Mouse (Mus musculus) large intestine, adult 2 months (tissue): ENCODE results near the gene Krtap5-2. TPM values are rescaled to one million over a fixed set of nuclear protein-coding genes. Genes with fewer than 3 reads are reported as not detected.
A peak's percentile ranks its signal among the peaks of the same experiment; 100 is the strongest.
"Not testable (repeated sequence)": the region's sequence is repeated elsewhere in the genome, so short reads cannot be mapped to it uniquely, and the experiment has no call there.

ENCODE experiments used
- DNase-seq: peaks from one replicate; pipeline ENCODE4 v3.0.0-alpha.2; 2012; ENCODE audit warnings: low read depth, low spot score
- WGBS: fragments of 180-500 bp; shearing (Covaris S2); methylation state at CpG from one replicate; pipeline ENCODE4 v1.1.7; 2018; 5-methylcytosine and 5-hydroxymethylcytosine counted together
- polyA plus RNA-seq: library from polyadenylated mRNA; depleted of rRNA; stranded (reverse); fragments of >200 nt; gene quantifications from 2 replicates; pipeline ENCODE4 v1.2.3, GENCODE M21; 2012; rRNA removed

Gene Krtap5-2
- not detected in 2 replicates for polyA plus RNA-seq

DNA sequence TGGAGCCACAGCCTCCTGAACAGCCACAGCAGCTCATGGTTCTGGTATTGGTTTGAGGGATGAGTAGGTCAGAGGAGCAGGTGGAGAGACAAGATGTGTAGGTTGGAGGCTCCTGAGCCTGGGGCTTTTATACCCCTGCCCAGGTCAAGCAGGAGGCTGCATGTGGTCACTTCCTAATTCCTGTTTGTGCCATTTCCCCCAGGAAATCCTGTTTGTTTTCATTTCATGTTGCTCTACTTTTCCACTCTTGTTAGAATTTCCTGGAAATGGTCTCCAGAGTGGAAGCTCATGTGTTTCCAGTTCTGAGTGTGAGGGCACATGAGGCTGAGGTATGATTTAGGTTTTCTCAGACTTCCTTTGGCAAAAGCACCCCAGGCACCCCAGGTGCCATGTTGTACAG lies at the start of gene Krtap5-2:
Gene Krtap5-2 (minus strand): TSS at position 101 of the 400 bp plus-strand sequence.
- DNase-seq, result not testable (repeated sequence)

DNA sequence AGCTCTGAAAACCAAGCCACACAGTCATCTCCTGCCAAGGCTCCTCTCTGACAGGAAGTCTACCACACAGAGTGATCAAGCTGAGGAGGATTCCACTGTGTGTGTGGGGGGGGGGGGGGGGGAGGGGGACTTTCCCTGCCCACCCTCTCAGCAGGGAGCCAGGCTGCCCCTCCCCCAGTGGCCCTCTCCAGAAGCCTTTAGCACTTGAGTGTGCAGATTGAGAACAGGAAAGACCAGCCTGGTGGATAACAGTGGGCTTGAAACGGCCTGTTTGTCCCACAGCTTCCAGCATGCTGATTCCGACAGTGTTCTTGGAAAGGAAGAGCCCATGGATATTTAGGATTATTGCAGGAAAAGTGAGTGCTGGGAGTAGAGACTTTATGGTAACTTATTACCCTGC lies 48.7 kb upstream of the Krtap5-2 start:
- no peak for DNase-seq
- 38% methylated on average over 2 of the region's 2 CpGs for WGBS

DNA sequence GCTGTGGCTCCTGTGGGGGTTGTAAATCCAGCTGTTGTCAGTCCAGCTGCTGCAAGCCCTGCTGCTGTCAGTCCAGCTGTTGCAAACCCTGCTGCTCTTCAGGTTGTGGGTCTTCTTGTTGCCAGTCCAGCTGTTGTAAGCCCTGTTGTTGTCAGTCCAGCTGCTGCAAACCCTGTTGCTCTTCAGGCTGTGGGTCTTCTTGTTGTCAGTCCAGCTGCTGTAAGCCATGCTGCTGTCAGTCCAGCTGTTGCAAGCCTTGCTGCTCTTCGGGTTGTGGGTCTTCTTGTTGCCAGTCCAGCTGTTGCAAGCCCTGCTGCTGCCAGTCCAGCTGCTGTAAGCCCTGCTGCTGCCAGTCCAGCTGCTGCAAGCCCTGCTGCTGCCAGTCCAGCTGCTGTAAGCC lies 36.3 kb upstream of the Krtap5-2 start:
- 54% methylated on average over 1 of the region's 1 CpGs for WGBS
- DNase-seq, result not testable (repeated sequence)

DNA sequence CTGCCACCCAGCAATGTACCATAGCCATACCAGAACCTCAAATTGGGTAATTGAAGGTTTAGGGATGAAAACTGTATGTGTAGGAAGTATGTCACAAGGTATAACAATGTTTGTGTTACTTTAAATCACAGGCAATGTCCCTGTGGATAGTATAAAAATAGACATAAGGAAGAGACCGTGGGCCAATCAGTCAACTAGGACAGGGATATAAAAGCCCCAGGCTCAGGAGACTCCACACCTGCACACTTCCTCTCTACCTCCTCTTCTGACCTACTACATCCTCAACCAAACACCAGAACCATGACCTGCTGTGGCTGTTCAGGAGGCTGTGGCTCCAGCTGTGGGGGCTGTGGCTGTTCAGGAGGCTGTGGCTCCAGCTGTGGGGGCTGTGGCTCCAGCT lies 35.8 kb upstream of the Krtap5-2 start, which contains the start of gene Gm7579:
Gene Gm7579 (plus strand): TSS at position 301 of the 400 bp plus-strand sequence.
- DNase-seq, result no peak
- WGBS, result 41% methylated on average over 1 of the region's 1 CpGs

DNA sequence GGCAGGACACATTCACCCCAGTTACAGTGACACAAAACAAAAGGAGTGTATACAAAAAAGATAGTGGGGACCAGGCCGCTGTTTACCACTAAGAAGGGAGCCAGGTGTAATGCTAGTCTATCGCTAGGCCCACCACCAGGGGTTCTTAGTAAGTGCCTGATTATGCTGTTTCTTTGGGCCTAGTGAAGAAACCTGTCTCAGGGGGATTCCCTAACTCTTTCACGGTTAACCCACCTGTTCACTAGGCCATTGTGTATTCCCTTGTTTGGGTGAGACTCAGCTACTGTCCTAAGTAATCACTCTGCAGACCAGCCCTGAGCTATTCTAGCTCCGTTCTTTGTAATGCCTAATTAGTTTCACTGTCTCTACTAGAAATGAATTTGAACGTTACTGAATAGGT lies 31.1 kb upstream of the Krtap5-2 start:
- WGBS, result 90% methylated on average over 5 of the region's 5 CpGs

DNA sequence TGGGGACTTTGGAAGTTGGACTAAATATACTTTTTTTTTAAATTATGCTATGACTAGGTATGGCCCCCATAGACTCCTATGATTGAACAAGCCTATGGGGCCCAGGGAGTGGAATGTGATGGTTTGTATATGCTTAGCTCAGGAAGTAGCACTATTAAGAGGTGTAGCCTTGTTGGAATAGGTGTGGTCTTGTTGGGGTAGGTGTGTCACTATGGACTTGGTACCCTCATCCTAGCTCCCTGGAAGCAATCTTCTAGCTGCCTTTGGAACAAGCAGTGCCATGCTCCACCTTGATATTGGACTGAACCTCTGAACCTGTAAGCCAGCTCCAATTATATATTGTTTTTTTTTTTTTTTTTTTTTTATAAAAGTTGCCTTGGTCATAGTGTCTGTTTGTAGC lies 29.7 kb upstream of the Krtap5-2 start:
- DNase-seq, result peak; percentile 59

More for the DNA sequence above, 31.1 kb upstream of the Krtap5-2 start:
- DNase-seq, result not testable (repeated sequence)

DNA sequence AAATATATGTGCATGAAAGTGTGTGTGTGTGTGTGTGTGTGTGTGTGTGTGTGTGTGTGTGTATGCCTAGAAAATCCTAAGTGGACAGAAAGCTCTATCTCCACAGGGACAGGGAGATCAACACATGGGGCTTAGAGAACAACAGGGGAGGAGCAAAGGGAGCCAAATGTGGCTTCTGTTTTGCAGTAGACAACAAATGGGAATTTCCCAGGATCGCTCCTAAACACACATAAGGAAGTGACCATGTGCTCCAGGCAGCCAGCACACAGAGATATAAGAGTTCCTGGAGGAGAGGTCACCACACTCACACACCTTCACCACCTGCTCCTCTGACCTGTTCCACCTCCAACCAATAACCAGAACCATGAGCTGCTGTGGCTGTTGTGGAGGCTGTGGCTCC lies 25.3 kb upstream of the Krtap5-2 start, which contains the start of gene Krtap5-3:
Gene Krtap5-3 (plus strand): TSS at position 301 of the 400 bp plus-strand sequence.
- 16% methylated on average over 1 of the region's 1 CpGs for WGBS

DNA sequence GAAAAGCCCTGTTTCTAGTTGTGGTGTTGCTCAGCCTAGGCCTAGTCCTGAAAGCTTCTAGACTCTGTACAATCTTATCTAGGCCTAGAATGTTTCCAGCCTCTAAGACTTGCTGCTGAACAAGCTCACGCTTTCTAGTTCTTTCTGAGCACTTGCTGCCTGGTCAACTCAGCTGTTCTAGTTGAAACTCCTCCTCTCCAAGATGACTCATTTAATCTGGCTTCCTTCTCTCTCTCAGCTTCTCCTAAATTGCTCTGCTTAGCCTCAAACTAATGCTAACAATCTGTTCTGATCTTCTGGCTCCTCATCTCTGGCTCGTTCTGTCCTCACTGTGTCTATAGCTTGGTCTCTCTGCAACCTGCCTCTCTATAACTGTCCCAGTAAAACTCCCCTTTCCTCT lies 22.9 kb upstream of the Krtap5-2 start:
- DNase-seq, result no peak
- WGBS, result 58% methylated on average over 2 of the region's 2 CpGs

More for the DNA sequence above, 25.3 kb upstream of the Krtap5-2 start, which contains the start of gene Krtap5-3:
- DNase-seq, result no peak

DNA sequence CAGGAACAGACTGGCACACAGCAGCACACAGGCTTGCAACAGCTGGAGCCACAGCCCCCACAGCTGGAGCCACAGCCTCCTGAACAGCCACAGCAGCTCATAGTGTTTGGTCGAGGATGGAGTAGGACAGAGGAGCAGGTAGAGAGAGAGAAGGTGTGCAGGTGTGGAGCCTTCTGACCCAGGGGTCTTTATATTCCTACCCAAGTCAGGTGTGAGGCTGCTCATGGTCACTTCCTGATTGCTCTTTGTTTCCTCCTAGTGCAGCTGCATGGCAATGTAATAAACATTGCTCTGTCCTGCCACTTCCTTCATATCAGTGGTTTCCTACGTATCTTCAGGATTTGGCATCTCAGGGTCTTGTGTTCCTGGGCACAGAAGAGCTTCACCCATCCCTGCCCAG lies 14.5 kb upstream of the Krtap5-2 start, which contains the start of gene Gm10153:
Gene Gm10153 (minus strand): TSS at position 101 of the 400 bp plus-strand sequence.
- DNase-seq, result no peak
- WGBS, result 8% methylated on average over 2 of the region's 2 CpGs

DNA sequence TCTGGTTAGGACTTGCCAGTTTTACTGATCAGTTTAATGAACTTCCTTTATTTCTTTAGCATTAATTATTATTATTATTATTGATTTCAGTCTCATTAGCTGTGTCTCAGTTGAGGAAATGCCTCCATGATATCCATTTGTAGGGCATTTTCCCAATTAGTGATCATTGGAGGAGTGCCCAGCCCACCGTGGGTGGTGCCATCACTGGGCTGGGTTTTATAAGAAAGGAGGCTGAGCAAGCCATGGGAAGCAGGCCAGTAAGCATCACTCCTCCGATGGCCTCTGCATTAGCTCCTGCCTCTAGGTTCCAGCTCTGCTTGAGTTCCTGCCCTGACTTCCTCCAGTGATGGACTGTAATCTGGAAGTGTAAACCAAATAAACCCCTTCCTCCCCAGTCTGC lies 12.4 kb upstream of the Krtap5-2 start:
- 54% methylated on average over 2 of the region's 2 CpGs for WGBS
- DNase-seq, result no peak

DNA sequence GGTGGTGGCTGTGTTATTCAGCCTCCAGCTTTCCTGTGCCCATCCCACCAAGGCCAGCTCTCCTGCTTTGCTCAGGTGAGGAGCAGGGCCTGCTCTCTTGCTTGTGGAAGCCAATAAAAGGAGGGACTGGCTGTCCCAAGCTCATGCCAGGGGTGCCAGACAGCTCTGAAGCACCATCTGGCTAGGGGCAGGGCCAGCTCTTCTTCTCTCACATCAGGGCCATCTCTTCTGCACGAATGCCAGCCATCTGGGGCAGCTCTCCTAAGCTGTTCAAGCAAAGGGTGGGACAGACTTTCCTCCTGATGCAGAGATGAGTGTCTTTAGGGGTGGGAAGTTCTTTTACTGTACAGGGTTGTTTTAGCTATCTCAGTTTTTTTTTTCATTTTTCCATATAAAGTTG lies 5.2 kb upstream of the Krtap5-2 start:
- no peak for DNase-seq
- 46% methylated on average over 1 of the region's 1 CpGs for WGBS

DNA sequence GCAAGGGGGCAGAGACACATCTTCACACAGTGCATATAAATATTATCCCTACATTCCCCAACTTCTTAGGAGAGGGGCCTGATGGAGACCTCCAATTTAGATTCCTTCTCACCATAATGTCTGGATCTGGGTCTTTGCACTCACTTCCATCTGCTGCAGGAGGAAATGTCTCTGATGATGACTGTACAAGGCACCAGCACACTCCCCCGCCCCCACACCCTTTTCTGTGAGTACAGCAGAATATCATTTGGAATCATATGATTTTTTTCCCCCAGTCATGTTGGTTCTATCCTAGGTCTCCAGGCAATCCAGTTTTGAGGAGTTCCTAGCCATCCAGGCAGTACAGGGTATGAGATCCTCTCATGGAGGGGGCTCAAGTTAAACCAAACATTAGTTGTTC lies 2.9 kb upstream of the Krtap5-2 start:
- 71% methylated on average over 1 of the region's 1 CpGs for WGBS
- no peak for DNase-seq

DNA sequence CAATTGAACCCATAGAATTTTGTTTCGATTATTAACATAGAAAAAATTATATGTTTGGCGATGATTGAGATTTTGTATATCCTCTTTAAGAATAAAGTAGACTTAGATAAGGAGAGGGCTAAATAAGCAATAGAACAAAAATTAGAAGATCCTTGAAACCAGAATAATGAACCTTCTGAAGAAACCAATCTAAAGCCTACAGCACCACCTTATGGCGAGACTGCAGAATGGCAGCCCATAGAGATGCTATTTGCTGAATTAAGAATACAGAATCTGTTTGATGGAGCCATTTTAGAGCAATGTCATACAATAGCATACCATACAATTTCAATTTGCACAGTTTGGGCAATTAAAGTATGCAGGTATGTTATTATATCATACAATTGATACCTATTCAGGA lies 6.0 kb downstream of the Krtap5-2 start:
- 55% methylated on average over 3 of the region's 3 CpGs for WGBS
- no peak for DNase-seq

DNA sequence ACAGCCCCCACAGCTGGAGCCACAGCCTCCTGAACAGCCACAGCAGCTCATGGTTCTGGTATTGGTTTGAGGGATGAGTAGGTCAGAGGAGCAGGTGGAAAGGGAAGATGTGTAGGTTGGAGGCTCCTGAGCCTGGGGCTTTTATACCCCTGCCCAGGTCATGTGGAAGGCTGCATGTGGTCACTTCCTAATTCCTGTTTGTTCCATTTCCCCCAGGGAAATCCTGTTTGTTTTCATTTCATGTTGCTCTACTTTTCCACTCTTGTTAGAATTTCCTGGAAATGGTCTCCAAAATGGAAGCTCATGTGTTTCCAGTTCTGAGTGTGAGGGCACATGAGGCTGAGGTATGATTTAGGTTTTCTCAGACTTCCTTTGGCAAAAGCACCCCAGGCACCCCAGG lies 10.2 kb downstream of the Krtap5-2 start, which contains the start of gene Gm4553:
Gene Gm4553 (minus strand): TSS at position 101 of the 400 bp plus-strand sequence.
- not testable (repeated sequence) for DNase-seq

DNA sequence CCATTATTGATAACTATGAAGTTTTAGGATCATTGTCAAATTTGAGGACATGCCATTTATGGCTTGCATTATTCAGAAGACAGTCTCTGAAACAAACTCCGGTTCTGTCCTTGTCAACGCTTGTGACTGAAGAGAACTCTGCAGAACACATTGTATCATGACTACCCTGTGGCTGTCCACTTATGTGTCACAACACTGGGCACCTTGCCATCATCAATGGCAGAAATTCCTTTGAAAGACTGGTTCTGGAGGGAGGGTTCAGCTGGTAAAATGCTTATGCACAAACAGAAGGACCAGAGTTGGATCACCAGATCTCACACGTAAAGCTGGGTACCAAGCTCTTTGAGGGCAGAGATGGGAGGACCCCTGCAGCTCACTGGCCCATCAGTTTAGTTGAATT lies 16.4 kb downstream of the Krtap5-2 start:
- DNase-seq, result no peak
- 94% methylated on average over 3 of the region's 3 CpGs for WGBS

DNA sequence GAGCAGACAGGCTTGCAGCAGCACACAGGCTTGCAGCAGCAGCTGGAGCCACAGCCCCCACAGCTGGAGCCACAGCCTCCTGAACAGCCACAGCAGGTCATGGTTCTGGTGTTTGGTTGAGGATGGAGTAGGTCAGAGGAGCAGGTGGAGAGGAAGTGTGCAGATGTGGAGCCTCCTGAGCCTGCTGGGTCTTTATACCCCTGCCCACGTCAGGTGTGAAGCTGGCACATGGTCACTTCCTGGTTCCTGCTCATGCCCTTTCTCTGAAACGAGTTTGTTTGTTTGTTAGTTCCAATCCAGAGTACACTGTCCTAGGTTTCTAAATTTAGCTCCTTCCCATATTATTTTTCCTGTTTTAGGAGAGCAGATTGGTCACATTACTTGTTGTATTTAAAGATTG lies 18.8 kb downstream of the Krtap5-2 start, which contains the start of gene Gm29735:
Gene Gm29735 (minus strand): TSS at position 101 of the 400 bp plus-strand sequence.
- DNase-seq, result not testable (repeated sequence)
- 11% methylated on average over 2 of the region's 2 CpGs for WGBS

DNA sequence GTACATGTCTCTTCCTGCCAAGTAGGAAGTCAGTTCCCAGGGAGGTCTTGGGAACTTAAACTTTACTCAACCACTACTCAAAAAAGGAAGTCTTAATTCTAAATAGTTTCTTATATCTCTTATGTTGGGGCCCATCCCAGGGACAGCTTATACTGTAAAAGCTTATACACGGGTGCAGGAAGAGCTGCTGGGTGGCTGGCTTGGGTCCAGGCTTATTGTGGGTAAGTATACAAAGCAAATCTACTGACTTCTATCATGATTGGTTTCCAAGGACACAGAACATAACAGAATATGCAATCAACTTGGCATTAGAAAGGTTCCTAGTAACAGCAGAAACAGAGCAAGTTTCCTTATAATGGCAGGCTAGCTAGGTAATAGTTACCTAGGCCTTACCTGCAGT lies 20.5 kb downstream of the Krtap5-2 start:
- DNase-seq, result peak; percentile 33
- WGBS, result 11% methylated on average over 1 of the region's 1 CpGs

DNA sequence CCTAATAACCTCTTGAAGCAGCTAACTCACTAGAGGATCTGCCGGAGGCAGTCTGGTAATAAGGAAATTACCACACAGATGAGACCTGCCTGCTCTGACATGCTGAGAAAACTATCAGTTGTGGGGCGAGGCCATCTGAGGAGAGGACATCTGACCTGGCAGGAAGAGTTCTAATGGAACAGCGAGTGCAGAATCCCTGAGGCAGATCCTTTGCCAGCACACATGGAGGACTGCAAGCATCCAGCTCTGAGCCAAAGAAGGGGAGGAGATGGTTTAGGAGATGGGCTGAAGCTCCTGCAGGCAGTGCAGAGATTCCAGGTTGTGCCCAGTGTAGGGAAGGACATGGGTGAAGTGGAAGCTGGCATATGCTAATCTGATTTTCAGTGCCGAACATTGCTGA lies 23.6 kb downstream of the Krtap5-2 start:
- WGBS, result 69% methylated on average over 4 of the region's 4 CpGs
- no peak for DNase-seq

DNA sequence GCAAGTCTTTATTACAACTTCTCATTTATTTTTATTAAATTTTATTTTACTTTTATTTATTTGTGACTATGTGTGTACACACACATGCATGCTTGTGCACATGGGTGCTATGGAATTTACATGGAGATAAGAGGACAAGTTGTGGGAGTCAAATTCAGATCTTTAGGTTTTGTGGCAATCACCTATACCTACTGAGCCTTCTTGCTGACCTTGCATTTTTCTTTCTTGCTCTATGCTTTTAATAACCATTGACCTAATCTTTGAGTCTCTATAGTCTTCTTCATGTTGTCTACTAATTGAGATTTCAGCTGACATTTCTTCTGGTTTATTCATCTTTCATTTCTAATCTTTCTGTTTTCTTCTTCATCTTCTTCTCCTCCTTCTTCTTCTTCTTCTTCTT lies 27.2 kb downstream of the Krtap5-2 start:
- no peak for DNase-seq

DNA sequence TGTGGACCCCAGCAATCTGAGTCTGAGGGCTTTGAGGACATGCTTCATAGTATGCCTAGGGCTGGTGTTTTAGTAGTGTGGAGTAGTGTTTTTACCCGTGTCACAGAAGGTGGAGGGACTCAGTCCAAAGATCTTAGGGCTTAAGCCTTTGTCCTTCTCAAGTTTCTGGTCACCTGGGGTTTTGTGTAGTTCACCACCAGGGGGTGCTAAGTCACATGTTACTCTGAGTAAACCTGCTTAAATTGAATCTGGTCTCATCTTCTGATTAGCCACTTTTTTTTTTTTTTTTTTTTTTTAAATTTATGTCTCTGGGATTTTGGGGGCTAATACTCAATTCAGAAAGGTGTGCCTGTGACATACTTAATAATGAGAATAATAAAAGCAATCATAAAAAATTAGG lies 29.8 kb downstream of the Krtap5-2 start:
- DNase-seq, result peak; percentile 51
- WGBS, result 0% methylated on average over 1 of the region's 1 CpGs

DNA sequence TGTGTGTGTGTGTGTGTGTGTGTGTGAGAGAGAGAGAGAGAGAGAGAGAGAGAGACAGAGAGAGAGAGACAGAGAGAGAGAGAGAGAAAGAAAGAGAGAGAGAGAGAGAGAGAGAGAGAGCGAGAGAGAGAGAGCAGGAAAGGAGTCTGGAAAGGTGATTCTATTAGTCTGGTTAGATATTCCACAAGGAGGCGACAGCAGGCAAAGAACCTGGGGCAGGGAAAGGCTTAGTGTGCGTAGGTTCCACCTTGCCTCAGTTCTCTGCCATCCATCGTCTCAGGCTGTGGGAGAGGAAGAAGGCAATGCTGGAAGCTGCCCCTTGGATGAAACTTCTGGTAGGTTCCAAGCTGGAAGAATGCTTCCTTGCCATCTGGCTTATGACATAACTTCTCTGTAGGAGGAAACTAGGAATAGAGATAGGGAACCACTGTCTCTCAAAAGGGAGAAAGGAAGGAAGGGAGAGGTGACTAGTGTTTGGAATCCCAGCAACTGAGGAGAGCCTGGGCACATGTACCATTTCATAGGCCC lies 30.3 kb downstream of the Krtap5-2 start:
- no peak for DNase-seq
- 52% methylated on average over 4 of the region's 4 CpGs for WGBS

DNA sequence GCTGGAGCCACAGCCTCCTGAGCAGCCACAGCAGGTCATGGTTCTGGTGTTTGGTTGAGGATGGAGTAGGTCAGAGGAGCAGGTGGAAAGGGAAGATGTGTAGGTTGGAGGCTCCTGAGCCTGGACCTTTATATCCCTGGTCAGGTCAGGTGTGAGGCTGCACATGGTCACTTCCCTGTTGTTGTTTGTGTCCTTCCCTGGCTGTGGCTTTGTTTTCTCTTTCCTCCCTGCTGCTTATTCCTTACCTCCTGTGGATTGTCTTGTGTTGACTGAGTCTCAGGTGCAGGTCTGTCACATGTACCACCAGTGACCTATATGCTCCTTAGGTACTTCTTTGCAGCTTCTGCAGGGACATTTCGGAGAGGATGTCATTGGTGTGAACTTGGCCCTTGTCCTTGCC lies 31.3 kb downstream of the Krtap5-2 start, which contains the start of gene Gm45337:
Gene Gm45337 (minus strand): TSS at position 101 of the 400 bp plus-strand sequence.
- DNase-seq, result no peak

More for the DNA sequence above, 31.3 kb downstream of the Krtap5-2 start, which contains the start of gene Gm45337:
- 86% methylated on average over 1 of the region's 1 CpGs for WGBS
